Mouse (Mus musculus): ENCODE results near the gene Cmpk1.

Gene Cmpk1

DNA sequence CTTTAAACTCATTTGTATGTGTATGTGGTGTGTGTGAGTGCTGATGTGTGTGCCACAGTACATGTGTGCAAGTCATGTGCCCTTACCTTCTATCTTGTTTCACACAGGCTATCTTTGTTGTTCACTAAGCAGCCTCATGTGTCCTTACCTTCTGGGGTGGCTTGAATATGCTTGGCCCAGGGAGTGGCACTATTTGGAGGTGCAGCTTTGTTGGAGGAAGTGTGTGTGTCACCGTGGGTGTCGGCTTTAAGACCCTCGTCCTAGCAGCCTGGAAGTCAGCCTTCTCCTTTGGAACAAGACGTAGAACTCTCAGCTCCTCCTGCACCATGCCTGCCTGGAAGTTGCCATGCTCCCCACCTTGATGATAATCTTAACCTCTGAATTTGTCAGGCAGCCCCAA lies 40.6 kb downstream of the Cmpk1 start:
- in situ Hi-C loops (cut with MboI; ENCODE audit: low sequenced_read_pairs), result no loop called here

DNA sequence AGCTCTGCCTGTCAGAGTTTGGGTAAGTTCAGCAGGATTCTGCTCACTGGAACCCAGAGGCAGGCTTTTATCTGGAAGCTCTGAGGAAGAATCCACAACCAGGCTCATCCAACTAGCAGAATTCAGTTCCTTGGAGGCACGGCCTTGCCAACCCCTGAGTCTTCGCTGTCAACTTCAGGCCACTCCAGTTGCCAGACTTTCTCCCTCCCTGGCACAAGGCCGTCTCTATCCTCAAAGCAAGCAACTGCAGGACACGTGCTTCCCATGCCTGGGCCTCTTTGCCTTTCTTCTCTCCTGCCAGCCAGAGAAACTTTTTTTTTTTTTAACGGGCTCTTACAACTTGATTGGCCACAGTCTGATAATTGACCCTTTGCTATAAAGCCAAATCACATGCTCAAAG lies 42.0 kb downstream of the Cmpk1 start:
- in situ Hi-C loops (cut with MboI; ENCODE audit: low sequenced_read_pairs), result no loop called here

GRCm38 (mm10) chr4:114942583-114942982 lies 44.5 kb downstream of the Cmpk1 start:
- in situ Hi-C loops (cut with MboI; ENCODE audit: low sequenced_read_pairs), result no loop called here

GRCm38 (mm10) chr4:114942112-114942511 lies 44.9 kb downstream of the Cmpk1 start:
- in situ Hi-C loops (cut with MboI; ENCODE audit: low sequenced_read_pairs), result no loop called here

DNA sequence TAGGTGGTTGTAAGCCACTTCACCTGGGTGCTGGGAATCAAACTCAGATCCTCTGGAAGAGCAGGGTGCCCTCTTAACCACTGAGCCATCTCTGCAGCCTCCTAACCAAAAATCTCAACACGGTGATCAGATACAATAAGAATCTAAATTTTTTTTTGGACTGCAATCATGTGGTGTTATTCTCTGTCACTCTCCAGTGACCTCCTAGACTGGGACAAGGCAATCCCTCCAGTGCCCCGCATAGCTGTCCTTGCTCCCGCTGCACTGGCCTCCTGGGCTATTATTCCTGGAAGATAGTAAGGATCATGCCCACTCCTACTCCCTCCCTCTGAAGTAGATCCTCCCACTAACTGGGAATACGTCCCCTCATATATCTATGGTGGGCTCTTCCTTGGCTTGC lies 45.7 kb downstream of the Cmpk1 start:
- in situ Hi-C loops (cut with MboI; ENCODE audit: low sequenced_read_pairs), result no loop called here

- in situ Hi-C loops (cut with MboI; ENCODE audit: low sequenced_read_pairs), result no loop called here
These were observed 48.8 kb downstream of the Cmpk1 start for GRCm38 (mm10) chr4:114938248-114938647.

DNA sequence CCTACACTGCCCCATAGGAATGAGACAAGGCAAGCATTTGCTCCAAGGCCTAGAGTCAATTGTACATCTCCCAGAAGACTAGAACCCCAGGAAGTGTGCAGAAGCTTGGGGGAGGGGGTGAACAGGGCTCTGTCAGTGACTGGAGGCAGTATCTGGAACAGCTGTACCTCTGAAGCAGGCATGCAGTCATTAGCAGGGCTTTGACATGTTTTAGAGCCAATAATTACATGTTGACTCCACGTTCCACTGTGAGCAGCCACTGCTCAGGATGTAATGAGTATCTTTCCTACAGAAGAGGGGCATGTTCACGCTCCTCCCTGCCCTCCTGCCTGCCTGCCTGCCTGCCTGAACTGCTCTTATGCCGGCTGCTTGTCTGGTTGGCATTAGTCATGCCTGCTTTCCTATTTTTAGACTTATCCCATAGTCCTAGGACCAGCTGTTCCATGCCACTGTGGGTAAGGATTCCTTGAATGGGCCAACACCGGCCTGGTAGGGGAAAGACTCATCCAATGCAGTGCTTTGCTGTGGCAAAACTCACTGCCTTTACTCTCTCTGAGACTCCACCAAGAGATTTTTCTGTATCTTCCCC lies 49.5 kb downstream of the Cmpk1 start:
- in situ Hi-C loops (cut with MboI; ENCODE audit: low sequenced_read_pairs), result no loop called here

DNA sequence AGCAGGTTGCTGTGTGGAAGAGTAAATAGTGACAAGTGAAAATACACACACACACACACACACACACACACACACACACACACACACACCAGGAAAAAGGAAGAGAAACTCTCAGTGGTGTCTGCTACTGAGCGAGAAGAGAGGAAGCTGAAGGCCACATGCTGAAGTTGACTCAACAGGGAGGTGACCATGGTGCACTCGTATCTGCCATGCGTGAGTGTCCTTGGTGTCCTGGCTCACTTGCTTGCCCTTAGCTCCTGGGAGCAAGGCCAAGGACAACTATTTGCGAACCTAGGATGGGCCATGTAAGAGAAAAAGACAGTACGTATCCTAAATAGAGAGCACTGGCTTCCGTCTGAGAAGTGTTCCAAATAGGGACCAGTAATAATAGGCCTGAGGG lies 52.9 kb downstream of the Cmpk1 start:
- in situ Hi-C loops (cut with MboI; ENCODE audit: low sequenced_read_pairs), result no loop called here

- in situ Hi-C loops (cut with MboI; ENCODE audit: low sequenced_read_pairs), result no loop called here
These were observed 54.3 kb downstream of the Cmpk1 start for GRCm38 (mm10) chr4:114932747-114933146.

- in situ Hi-C loops (cut with MboI; ENCODE audit: low sequenced_read_pairs), result no loop called here
These were observed 57.9 kb downstream of the Cmpk1 start for GRCm38 (mm10) chr4:114929155-114929554.

GRCm38 (mm10) chr4:114925917-114926312 lies 61.1 kb downstream of the Cmpk1 start, which contains the start of gene Foxe3:
Gene Foxe3 (minus strand): TSS chr4:114926013.
- in situ Hi-C loops (cut with MboI; ENCODE audit: low sequenced_read_pairs), result no loop called here

DNA sequence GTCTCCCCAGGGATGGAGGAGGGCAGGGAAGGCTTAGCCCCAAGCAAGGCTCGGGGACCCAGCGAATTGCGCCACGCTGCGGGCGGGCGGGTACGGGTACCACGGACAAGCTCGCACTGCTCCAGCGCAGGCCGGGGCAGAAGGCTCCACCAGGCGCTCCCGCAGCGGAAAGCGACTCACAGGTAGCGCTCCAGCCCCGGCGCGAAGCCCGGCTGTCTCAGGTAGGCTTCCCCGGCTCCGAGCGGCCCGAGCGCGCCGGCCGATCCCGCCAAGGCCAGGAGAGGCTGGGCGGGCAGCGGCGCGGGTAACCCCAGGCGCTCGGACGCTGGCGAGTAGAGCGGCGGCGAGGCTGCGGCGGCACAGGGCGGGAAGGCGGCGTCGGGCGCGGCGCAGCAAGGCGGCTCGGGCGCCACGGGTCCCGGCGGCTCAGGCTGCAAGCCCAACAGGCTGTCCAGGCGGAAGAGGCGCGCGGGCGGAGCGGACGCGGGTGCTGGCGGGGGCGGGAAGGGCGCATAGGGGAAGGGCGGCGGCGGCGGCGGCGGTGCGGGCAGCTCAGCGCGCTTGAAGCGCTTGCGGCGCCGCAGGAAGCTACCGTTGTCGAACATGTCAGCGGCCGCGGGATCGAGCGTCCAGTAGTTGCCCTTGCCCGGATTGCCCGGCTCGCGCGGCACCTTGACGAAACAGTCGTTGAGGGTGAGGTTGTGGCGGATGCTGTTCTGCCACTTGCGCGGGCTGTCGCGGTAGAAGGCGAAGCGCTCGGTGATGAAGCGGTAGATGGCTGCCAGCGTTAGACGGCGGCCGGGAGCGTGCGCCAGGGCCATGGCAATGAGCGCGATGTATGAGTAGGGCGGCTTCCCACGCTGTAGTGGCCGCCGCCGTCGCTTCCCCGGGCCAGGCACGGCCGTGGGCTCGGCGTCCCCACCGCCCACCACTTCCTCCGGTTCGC lies 61.8 kb downstream of the Cmpk1 start:
- in situ Hi-C loops (cut with MboI; ENCODE audit: low sequenced_read_pairs), result loop anchor here (25.0 kb wide), 1 partner anchor 263 kb away; no protein-coding TSS in a partner anchor

GRCm38 (mm10) chr4:114917091-114917490 lies 70.0 kb downstream of the Cmpk1 start:
- in situ Hi-C loops (cut with MboI; ENCODE audit: low sequenced_read_pairs), result loop anchor here (25.0 kb wide), 1 partner anchor 255 kb away; no protein-coding TSS in a partner anchor

- in situ Hi-C loops (cut with MboI; ENCODE audit: low sequenced_read_pairs), result loop anchor here (25.0 kb wide), 1 partner anchor 254 kb away; no protein-coding TSS in a partner anchor
These were observed 71.0 kb downstream of the Cmpk1 start for GRCm38 (mm10) chr4:114916056-114916455.

- in situ Hi-C loops (cut with MboI; ENCODE audit: low sequenced_read_pairs), result loop anchor here (25.0 kb wide), 1 partner anchor 251 kb away; no protein-coding TSS in a partner anchor
These were observed 73.5 kb downstream of the Cmpk1 start for GRCm38 (mm10) chr4:114913594-114913962.

DNA sequence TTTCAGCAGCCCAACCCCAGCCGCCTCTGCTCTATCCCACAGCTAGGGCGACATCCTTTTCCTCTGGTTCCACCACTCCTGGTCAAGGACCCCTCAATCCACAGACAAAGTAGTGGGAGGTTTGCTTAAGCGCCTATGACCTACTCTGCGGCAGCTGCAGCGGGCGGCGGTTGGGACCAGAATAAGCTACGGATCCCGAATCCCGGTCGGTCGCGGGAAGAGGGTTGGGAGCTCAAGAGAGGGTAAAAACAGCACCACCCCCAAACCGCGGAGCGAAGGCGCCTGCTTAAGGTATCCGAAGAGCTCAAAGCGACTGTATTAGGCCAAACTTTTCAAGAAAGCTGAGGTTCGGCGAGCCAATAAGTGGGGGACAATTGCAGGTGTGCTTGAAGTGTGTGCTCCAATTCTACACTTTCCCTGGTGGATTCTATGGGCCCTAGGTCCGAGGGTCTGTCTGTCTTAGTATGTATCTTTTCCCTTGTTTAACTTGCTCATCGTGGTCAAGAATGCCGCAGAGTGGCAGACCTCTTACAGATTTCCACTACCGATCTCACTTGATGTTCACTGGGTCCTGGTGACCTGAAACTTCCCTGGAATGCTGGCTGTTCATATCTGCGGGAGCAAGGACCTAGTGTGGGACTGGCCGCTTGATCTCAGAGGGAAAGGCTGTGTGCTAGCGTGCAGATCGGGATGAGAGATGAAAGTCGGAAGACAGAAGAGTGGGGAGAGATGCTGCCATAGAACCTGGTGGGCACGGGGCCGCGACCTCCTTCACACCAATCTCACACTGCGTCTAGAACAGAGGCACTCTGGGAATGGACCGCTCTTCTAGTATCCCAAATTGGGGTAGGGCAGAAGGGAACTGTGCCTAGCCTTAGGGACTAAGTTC lies 74.1 kb downstream of the Cmpk1 start:
- in situ Hi-C loops (cut with MboI; ENCODE audit: low sequenced_read_pairs), result loop anchor here (25.0 kb wide), 1 partner anchor 251 kb away; no protein-coding TSS in a partner anchor

- in situ Hi-C loops (cut with MboI; ENCODE audit: low sequenced_read_pairs), result loop anchor here (25.0 kb wide), 1 partner anchor 248 kb away; no protein-coding TSS in a partner anchor
These were observed 77.2 kb downstream of the Cmpk1 start for GRCm38 (mm10) chr4:114909602-114910484.
